Comparison of ENCODE assay signal across 8 mouse cellular contexts in the genomic region with DNA sequence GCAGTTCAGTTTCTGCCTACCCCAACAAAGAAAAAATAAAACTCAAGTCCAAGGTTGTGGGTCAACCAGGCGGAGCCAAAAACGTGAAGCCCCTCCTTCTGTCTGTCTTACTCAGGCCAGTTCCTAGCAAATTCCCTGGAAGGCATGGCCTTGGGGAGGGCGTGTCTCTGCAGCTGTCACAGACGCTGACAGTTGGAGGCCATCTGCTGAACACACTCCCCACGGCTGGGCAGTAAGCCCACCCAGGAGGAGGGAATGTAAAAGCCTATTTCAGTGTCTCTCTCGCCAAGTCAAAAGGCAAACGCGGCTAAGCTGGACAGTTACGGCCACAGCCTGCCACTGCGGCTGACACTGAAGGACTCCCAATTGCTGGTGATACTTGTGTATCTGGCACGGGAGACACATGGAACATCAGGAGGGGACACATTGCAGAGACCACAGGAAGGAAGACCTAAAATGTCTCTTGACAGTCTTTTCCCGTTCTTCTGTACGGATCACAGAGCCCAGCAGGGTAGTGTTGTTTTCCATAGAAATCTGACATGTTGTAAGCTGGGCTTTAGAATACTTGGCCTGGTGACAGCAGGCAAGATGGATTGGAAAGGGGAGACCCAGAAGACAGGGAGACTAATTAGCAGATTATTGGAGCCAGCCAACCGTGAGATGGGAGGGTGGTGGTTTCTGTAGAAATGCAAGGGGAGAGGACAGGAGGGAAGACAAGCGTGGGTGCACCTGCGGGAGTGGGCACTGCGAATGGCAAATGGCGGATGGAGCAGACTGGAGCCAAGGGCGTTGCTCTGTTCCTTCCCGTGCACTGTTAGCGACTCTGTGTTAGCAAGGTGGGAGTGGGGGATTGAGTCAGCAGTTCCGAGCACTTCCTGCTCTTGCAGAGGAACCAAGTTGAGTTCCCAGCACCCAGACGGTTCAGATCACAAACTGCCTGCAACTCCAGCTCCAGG.
DNase-seq lines count a peak whose midpoint lies in the region; ATAC-seq and TF ChIP-seq lines count a peak whose summit lies in the region.

No protein-coding gene starts in this region.

- 17% methylated on average over 23 of the region's 23 CpGs for WGBS in cerebellum, adult 2 months
- 57% methylated on average over 23 of the region's 23 CpGs for WGBS in hindbrain, embryonic 10.5 days
- 52% methylated on average over 23 of the region's 23 CpGs for WGBS in midbrain, embryonic 15.5 days
- WGBS in intestine, postnatal 0 days, result 65% methylated on average over 23 of the region's 23 CpGs

- no peaks in the 10 kb centered on the region for H3K27me3 ChIP-seq in cerebellum, adult 2 months (ENCODE audit: control insufficient read depth, insufficient read depth, low read length)
- no peaks in the 10 kb centered on the region for H3K27me3 ChIP-seq in hindbrain, embryonic 10.5 days (ENCODE audit: insufficient read depth, poor library complexity, severe bottlenecking)
- no peaks in the 10 kb centered on the region for H3K27me3 ChIP-seq in midbrain, embryonic 15.5 days (replicated peaks)
- no peaks in the 10 kb centered on the region for H3K27me3 ChIP-seq in intestine, postnatal 0 days (replicated peaks; ENCODE audit: control insufficient read depth, insufficient read depth, low read length)

- H3K9ac ChIP-seq in midbrain, embryonic 15.5 days, result no peak overlapping the region
- no peak overlapping the region for H3K9ac ChIP-seq in intestine, postnatal 0 days (ENCODE audit: low read depth, low read length)

- TF ChIP-seq POLR2A in cerebellum, adult 2 months (IDR thresholded peaks at IDR 0.05; ENCODE audit: borderline replicate concordance, insufficient read depth, low read length), result no peak

- H3K9me3 ChIP-seq in hindbrain, embryonic 10.5 days, result no peaks in the 10 kb centered on the region
- H3K9me3 ChIP-seq in midbrain, embryonic 15.5 days, result no peaks in the 10 kb centered on the region
- H3K9me3 ChIP-seq in intestine, postnatal 0 days (ENCODE audit: control insufficient read depth), result no peaks in the 10 kb centered on the region

- H3K4me3 ChIP-seq in cerebellum, adult 2 months (replicated peaks; ENCODE audit: insufficient read depth, low read depth, low read length), result no peak overlapping the region
- H3K4me3 ChIP-seq in hindbrain, embryonic 10.5 days, result no peak overlapping the region
- no peak overlapping the region for H3K4me3 ChIP-seq in midbrain, embryonic 15.5 days
- H3K4me3 ChIP-seq in intestine, postnatal 0 days (ENCODE audit: low read depth, low read length), result no peak overlapping the region

- H3K27ac ChIP-seq in cerebellum, adult 2 months (ENCODE audit: insufficient read depth, low read length), result no peak overlapping the region
- 0 out of 2 replicates have a peak overlapping the region, but pooled peaks have one; percentile 45 for H3K27ac ChIP-seq in hindbrain, embryonic 10.5 days
- H3K27ac ChIP-seq in midbrain, embryonic 15.5 days, result 0 out of 2 replicates have a peak overlapping the region, but pooled peaks have one; percentile 5
- H3K27ac ChIP-seq in intestine, postnatal 0 days (ENCODE audit: low read depth, low read length), result no peak overlapping the region

- no peak for ATAC-seq in midbrain, embryonic 15.5 days (replicated peaks)
- no peak for ATAC-seq in intestine, postnatal 0 days

- no peak for TF ChIP-seq CTCF in cerebellum, adult 2 months (IDR thresholded peaks at IDR 0.05; ENCODE audit: borderline replicate concordance, insufficient read depth, low read depth, low read length)
- TF ChIP-seq CTCF in intestine, postnatal 0 days (IDR thresholded peaks at IDR 0.05; ENCODE audit: low read depth), result no peak

- no peak overlapping the region for H3K4me2 ChIP-seq in midbrain, embryonic 15.5 days
- H3K4me2 ChIP-seq in intestine, postnatal 0 days (replicated peaks; ENCODE audit: low read depth), result no peak overlapping the region

- H3K4me1 ChIP-seq in cerebellum, adult 2 months (ENCODE audit: control insufficient read depth, insufficient read depth, low read length), result peaks cover 4% of the 10 kb centered on the region; the same call in 1 of the 2 replicates
- peaks cover 11% of the 10 kb centered on the region for H3K4me1 ChIP-seq in hindbrain, embryonic 10.5 days (replicated peaks)
- H3K4me1 ChIP-seq in midbrain, embryonic 15.5 days, result peaks cover 12% of the 10 kb centered on the region; the same call in 1 of the 2 replicates
- H3K4me1 ChIP-seq in intestine, postnatal 0 days (replicated peaks; ENCODE audit: control insufficient read depth, insufficient read depth, low read length), result no peaks in the 10 kb centered on the region

- no peaks in the 10 kb centered on the region for H3K36me3 ChIP-seq in hindbrain, embryonic 10.5 days
- H3K36me3 ChIP-seq in midbrain, embryonic 15.5 days (replicated peaks), result no peaks in the 10 kb centered on the region
- no peaks in the 10 kb centered on the region for H3K36me3 ChIP-seq in intestine, postnatal 0 days (ENCODE audit: control insufficient read depth, insufficient read depth)

- peak; percentile 71 to 77 for DNase-seq in right cerebral cortex, postnatal 10 days (ENCODE audit: low spot score in 2 of 2)
- no peak for DNase-seq in right cerebral cortex, adult 18-20 months
- DNase-seq in cerebellum, adult 2 months, result peak; percentile 37 to 46
- peak; percentile 53 for DNase-seq in hindbrain, embryonic 10.5 days (ENCODE audit: low spot score)
- DNase-seq in spleen, postnatal 36 days (ENCODE audit: low spot score in 2 of 2), result no peak
- DNase-seq in spleen, postnatal 14 days (ENCODE audit: low spot score in 2 of 2), result no peak

Comparison
In these comparisons a context has a peak if more than half of its experiments do, and no peak if none do; other contexts are left out.
1. DNase-seq: peak in right cerebral cortex, postnatal 10 days (2 of 2), cerebellum, adult 2 months (2 of 2) and hindbrain, embryonic 10.5 days (single experiment); none in right cerebral cortex, adult 18-20 months (single experiment), spleen, postnatal 36 days (0 of 2) and spleen, postnatal 14 days (0 of 2).
2. H3K27ac ChIP-seq: peak in hindbrain, embryonic 10.5 days (single experiment) and midbrain, embryonic 15.5 days (single experiment); none in cerebellum, adult 2 months (single experiment) and intestine, postnatal 0 days (single experiment).